Mouse (Mus musculus) embryonic stem cell, embryonic (primary cell): Measurements from ENCODE around the gene Qser1.

Experiments used
- CTCF ChIA-PET, 4 experiments: fragments of 300-600 bp in 2 of 4; fragments of 350-600 bp in 2 of 4; sonication (Branson Sonifier 250); formaldehyde crosslinking; loops; one replicate each; lab custom pipeline; 2022; ENCODE audit warnings: inconsistent platforms in 2 of 4; lab: Charles Lee
- POLR2A ChIA-PET, 4 experiments: fragments of 300-600 bp in 2 of 4; fragments of 350-600 bp in 2 of 4; sonication (Branson Sonifier 250); formaldehyde crosslinking; loops; one replicate each; lab custom pipeline; 2022; ENCODE audit warnings: antibody characterized with exemption in 4 of 4, inconsistent platforms in 1 of 4; lab: Charles Lee

Qser1 gene

DNA sequence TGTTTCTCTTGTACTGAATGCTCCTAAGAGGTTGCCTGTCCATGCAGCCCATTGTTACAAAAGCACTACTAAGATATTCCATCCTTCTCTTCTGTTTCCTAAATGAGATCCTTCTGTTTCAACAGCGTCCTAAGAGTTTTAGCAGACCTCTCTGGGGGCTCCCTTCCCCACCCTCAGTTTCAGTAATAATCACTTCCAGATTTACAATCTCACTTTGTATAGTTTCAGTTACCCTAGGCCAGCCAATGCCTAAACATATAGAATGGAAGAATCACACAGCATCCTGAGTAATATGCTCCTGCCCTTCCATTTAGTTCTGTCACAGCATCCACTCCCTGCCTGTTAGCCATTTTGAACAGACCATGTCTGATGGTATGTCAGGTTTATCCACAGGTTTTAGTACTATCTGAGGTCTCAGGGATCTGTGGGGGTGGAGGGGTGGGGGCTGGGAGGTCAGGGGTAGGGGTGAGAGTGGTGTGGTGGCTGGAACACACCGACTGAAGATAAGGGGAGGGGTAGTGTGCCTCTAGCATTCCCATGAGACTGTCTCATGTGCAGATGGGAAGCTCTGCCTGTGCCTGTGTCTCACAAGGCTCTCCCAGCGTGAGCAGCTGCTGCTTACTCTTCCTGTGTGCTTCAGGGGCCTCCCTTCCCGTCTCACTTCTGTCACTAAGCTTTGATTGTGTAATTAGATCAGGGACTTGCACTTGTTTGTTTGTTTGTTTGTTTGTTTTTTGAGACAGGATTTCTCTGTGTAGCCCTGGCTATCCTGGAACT lies 30.3 kb upstream of the Qser1 start:
- POLR2A ChIA-PET = interaction anchor here in 3 of 4 experiments (0.7 to 3.0 kb wide), 8 partner anchors 9 to 215 kb away, joined by 3 to 12 read pairs (median 4); partner anchors contain the start of gene Ccdc73 (in 1 of the 3)
- CTCF ChIA-PET = interaction anchor here (0.6 to 1.2 kb wide), 10 partner anchors 11 to 190 kb away, joined by 3 to 7 read pairs (median 3); no protein-coding TSS in a partner anchor

DNA sequence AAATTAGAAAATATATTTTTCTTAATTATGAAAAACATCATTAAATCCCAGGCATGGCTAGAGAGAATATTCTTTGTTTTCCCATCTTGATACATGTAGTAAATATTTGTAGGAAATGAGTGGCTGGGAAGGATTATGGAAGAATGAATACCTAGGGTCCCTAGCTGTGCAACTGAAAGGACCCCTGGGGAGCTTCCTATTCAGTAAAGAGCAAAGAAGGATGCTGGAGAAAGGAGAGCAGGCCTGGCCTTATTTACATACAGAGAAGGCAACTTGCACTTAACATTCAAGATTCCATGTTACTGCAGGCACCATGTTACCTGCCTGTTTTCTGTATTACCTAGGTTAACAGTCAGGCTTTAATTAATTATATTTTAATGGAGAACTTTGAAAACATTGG lies 26.0 kb upstream of the Qser1 start:
- ChIA-PET CTCF (interaction anchor here in 1 of 4 experiments (0.5 to 1.4 kb wide), 2 partner anchors 46 to 1853 kb away, joined by 4 to 7 read pairs; no protein-coding TSS in a partner anchor), POLR2A (interaction anchor here (0.6 to 1.7 kb wide), 6 partner anchors 10 to 128 kb away, joined by 3 to 6 read pairs (median 4); partner anchors contain the start of gene Qser1 (in 1 of the 4))

GRCm38 (mm10) chr2:104841736-104842135 lies 25.2 kb upstream of the Qser1 start:
- ChIA-PET CTCF (interaction anchor here in 3 of 4 experiments (1.2 to 1.5 kb wide), 3 partner anchors 11 to 46 kb away, joined by 3 to 7 read pairs (median 6); no protein-coding TSS in a partner anchor), POLR2A (interaction anchor here in 2 of 4 experiments (0.7 to 2.6 kb wide), 7 partner anchors 8 to 139 kb away, joined by 3 to 16 read pairs (median 4); partner anchors contain the start of gene Prrg4 (in 1 of the 2))

DNA sequence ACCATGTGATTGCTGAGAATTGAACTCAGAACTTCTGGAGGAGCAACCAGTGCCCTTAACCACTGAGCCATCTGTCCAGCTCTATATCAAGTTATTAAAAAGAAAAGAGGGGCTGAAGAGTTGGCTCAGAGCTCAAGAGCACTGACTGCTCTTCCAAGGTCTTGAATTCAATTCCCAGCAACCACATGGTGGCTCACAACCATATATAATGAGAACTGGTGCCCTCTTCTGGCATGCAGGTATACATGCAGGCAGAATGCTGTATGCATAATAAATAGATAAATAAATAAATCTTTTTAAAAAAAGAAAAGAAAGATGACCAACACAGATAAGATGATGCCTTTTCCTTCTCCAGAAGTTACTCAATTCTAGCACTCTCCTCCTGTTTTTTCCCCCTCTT lies 24.4 kb upstream of the Qser1 start:
- ChIA-PET CTCF (interaction anchor here (0.7 to 1.5 kb wide), 10 partner anchors 8 to 155 kb away, joined by 3 to 12 read pairs (median 4); partner anchors contain the start of gene Prrg4 (in 1 of the 4)), POLR2A (interaction anchor here (0.6 to 2.6 kb wide), 13 partner anchors 8 to 39 kb away, joined by 3 to 16 read pairs (median 4); partner anchors contain the start of gene Prrg4 (in 3 of the 4))

- POLR2A ChIA-PET = interaction anchor here in 2 of 4 experiments (0.5 to 2.8 kb wide), 7 partner anchors 10 to 89 kb away, joined by 3 to 9 read pairs (median 3); partner anchors contain the start of genes Depdc7 (in 1 of the 2) and Prrg4 (in 1 of the 2)
- CTCF ChIA-PET = interaction anchor here in 2 of 4 experiments (1.2 kb wide), 2 partner anchors 8 to 15 kb away, joined by 3 to 4 read pairs; no protein-coding TSS in a partner anchor
Measured at GRCm38 (mm10) chr2:104832486-104832885, 15.9 kb upstream of the Qser1 start.

GRCm38 (mm10) chr2:104826191-104826590 lies 9.6 kb upstream of the Qser1 start:
- ChIA-PET POLR2A (interaction anchor here in 3 of 4 experiments (0.6 to 2.8 kb wide), 15 partner anchors 8 to 47 kb away, joined by 3 to 17 read pairs (median 4); partner anchors contain the start of gene Prrg4 (in 1 of the 3)), CTCF (interaction anchor here in 1 of 4 experiments (0.7 kb wide), 1 partner anchor 141 kb away, joined by 4 read pairs; no protein-coding TSS in a partner anchor)

DNA sequence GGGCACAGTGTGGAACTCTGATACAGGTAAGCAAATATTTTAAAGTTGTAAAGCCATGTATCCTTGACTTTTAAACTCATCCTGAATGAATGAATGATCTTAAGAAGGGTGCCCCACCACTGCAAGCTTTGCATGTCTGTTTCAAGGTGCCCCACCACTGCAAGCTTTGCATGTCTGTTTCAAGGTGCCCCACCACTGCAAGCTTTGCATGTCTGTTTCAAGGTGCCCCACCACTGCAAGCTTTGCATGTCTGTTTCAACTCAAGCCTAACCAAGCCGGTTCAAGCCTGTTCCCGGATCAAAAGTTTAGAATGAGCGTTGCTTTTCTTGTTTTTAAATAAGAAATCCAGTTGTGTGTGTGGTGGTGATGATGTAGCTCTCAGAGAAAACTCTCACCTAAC lies 2.2 kb upstream of the Qser1 start:
- ChIA-PET POLR2A (interaction anchor here in 2 of 4 experiments (0.9 to 4.7 kb wide), 10 partner anchors 8 to 49 kb away, joined by 3 to 17 read pairs (median 5); partner anchors contain the start of genes Ccdc73 (in 2 of the 2) and Prrg4 (in 2 of the 2)), CTCF (interaction anchor here in 1 of 4 experiments (1.3 kb wide), 1 partner anchor 29 kb away, joined by 3 read pairs; no protein-coding TSS in a partner anchor)

GRCm38 (mm10) chr2:104817555-104818330 lies 1.2 kb upstream of the Qser1 start:
- POLR2A ChIA-PET = interaction anchor here in 2 of 4 experiments (0.6 to 4.7 kb wide), 19 partner anchors 9 to 132 kb away, joined by 3 to 17 read pairs (median 4); partner anchors contain the start of genes Ccdc73 (in 2 of the 2) and Prrg4 (in 2 of the 2)
- CTCF ChIA-PET = interaction anchor here in 2 of 4 experiments (0.6 to 1.3 kb wide), 3 partner anchors 30 to 815 kb away, joined by 3 to 4 read pairs (median 3); no protein-coding TSS in a partner anchor

DNA sequence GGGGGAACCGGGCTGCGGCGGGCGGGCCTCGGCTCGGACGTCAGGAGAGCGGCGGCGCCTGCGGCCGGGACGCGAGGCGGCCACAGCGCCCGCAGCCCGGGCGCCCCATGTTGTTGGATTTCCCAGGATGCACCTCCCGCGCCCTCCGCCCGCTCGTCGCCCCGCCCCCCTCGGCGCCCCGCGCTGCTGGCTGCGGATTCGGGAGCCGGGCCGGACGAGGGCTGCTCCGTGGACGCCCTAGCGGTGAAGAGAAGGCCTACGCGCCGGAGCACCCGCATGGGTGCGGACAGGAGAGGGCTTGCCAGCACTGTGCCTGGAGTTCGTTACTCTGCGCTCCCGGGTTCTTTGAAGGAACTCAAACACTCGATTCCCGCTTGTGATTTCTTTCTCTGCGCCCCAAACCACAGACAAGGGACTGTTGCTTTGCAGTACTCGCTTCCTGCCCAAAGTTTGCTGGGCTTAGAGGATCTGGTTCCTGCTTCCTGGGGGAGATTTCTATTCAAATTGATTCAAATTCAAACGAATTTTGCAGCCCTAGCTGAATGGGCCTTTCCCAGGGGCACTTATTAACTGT lies 393 bp upstream of the Qser1 start:
- CTCF ChIA-PET = interaction anchor here in 2 of 4 experiments (0.6 to 1.3 kb wide), 2 partner anchors 30 to 814 kb away, joined by 3 to 4 read pairs; no protein-coding TSS in a partner anchor

DNA sequence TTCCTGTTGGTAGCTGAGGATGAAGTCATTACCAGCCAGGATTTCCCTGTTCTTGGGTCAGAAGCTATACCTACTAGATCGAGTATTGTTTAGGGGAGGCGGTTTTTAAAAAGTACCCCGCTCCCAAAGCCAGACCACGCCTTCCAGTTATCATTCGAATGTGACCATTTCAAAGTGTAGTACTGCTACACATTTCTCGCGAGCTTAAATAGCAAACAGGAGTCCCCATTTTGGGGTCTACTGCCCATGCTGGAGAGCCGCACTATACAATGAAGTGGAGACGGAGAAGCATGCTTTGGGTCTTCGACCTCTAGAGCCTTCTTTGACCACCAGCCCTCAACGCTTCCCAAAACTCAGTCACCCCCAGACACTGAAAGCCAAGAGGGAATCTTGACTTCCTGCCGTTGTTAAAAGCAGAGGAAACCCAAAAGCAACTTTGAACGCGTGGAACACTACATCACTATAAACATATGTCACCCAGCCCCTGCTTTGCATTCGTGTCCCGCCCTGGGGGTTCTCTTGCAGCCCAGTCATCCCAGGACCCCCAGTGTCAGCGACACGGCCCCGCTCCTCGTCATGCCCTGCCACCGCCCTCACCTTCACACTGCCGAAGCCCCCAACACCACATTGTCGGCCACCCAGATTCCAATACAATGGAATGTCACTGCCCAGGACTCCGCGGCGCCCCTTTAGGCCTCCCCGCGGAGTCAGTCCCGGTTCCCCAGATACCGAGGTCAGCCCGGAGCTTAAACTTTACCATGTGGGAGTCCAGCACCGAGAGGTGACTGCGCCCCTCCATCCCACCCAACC lies 794 bp downstream of the Qser1 start:
- ChIA-PET POLR2A (interaction anchor here (0.9 to 4.7 kb wide), 27 partner anchors 8 to 234 kb away, joined by 3 to 16 read pairs (median 4); partner anchors contain the start of genes Prrg4 (in 2 of the 4), Ccdc73 (in 1 of the 4), Cstf3 (in 1 of the 4) and Depdc7 (in 1 of the 4)), CTCF (interaction anchor here in 1 of 4 experiments (0.8 kb wide), 1 partner anchor 81 kb away, joined by 3 read pairs; no protein-coding TSS in a partner anchor)

More for the DNA sequence above, 393 bp upstream of the Qser1 start:
- POLR2A ChIA-PET = interaction anchor here in 3 of 4 experiments (0.5 to 4.7 kb wide), 16 partner anchors 10 to 259 kb away, joined by 3 to 17 read pairs (median 4); partner anchors contain the start of gene Prrg4 (in 2 of the 3)

DNA sequence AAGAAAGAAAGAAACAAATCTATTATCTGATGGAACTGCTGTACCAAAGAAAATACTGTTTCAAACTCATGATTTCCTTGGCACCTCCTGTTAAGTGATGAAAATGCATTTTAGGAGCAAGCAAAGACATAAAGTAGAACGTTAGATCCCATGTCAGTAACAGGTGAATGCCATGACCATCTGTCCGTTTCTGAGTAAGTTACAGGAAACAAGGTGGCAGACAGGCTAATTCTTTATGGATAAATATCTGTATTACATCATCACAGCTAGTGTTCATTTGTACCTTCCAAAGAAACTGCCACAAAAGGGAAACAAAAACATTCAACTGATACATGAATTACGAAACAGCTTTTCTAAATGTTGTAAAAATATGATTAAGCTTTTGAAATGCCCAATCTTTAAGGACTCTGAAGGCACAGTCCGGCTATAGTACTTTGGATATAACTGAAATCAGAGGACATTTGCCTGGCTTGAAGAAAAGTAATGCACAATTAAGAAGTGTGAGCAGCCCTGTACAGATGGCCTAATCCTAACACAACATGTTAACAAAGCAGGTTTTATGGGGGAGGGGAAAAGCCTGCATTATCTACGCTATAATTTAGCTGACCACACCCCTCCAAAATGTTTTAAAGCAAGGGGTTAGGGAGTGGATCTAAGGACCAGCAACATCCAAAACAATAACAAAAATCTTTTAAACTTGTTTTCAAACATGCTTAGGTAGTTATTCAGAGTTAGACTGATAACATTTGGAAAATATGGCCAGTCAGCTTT lies 2.2 kb downstream of the Qser1 start:
- POLR2A ChIA-PET = interaction anchor here (0.6 to 4.7 kb wide), 16 partner anchors 8 to 235 kb away, joined by 3 to 16 read pairs (median 4); partner anchors contain the start of genes Ccdc73 (in 1 of the 4), Cstf3 (in 1 of the 4), Depdc7 (in 1 of the 4) and Prrg4 (in 1 of the 4)
- CTCF ChIA-PET = no interaction called here

DNA sequence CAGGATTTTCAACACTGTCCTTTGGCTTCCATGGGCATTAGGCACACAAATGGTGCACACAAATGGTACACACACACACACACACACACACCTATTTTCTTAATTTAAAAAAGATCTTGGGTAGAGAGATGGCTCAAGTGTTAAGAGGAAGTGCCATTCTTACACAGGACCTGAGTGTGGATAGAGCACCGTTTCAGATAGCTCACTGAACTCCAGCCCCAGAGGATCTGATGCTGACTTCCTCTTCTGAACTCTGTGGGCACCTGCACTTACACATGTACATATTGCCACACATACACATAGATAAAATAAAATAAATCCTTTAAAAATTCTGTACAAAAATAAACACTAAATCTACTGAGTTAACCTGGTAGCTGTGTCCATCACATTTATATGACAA lies 11.1 kb downstream of the Qser1 start:
- ChIA-PET CTCF (interaction anchor here in 1 of 4 experiments (1.1 kb wide), 1 partner anchor 42 kb away, joined by 3 read pairs; no protein-coding TSS in a partner anchor), POLR2A (interaction anchor here in 2 of 4 experiments (0.6 to 2.8 kb wide), 6 partner anchors 10 to 93 kb away, joined by 3 to 15 read pairs (median 4); partner anchors contain the start of gene Tcp11l1 (in 1 of the 2))

DNA sequence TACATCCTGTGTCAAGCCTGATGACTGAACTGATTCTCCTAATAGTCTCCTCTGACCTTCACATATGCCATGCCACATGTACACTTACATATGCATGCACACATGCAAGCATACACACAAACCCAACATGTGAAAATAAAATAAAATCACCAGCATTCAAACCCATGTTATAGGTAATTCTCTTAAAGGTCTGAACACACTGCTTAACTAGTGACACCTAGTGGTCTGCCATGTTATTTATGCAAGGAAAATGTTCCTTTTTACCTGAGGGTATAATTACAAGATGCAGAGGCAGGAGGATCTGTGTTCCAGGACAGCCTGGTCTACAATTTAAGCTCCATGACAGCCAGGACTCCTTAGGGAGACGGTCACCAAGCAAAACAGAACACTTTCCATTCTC lies 41.8 kb downstream of the Qser1 start:
- ChIA-PET POLR2A (no interaction called here), CTCF (interaction anchor here in 3 of 4 experiments (0.5 to 0.8 kb wide), 3 partner anchors 46 to 379 kb away, joined by 3 to 9 read pairs (median 4); no protein-coding TSS in a partner anchor)

GRCm38 (mm10) chr2:104768697-104769096 lies 47.9 kb downstream of the Qser1 start:
- ChIA-PET POLR2A (interaction anchor here in 1 of 4 experiments (1.1 kb wide), 1 partner anchor 9 kb away, joined by 6 read pairs; no protein-coding TSS in a partner anchor), CTCF (no interaction called here)

GRCm38 (mm10) chr2:104764018-104764417 lies 52.5 kb downstream of the Qser1 start:
- POLR2A ChIA-PET = interaction anchor here in 1 of 4 experiments (1.0 to 1.4 kb wide), 3 partner anchors 7 to 22 kb away, joined by 3 to 4 read pairs (median 3); no protein-coding TSS in a partner anchor
- CTCF ChIA-PET = no interaction called here
